Mouse (Mus musculus) left cerebral cortex, adult 9 months (tissue): ENCODE data around the gene Cacng7.

Source experiments
- DNase-seq, 2 experiments: peaks; one replicate each; pipeline ENCODE4 v3.0.0; 2022; ENCODE audit warnings: low spot score in 2 of 2

The Cacng7 gene

DNA sequence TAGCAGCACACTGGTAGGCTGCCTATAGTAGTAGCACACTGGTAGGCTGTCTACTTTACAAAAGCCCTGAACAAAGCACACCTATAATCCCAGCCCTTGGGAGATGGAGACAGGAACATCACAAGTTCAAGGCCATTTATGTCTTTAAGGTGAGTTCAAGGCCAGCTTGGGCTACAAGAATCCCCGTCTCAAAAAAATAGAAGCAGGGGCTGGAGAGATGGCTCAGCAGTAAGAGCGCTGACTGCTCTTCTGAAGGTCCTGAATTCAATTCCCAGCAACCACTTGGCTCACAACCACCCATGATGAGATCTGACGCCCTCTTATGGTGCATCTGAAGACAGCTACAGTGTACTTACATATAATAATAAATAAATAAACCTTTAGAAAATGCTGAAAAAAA, 12.5 kb downstream of the Cacng7 start:
- no peak for DNase-seq

DNA sequence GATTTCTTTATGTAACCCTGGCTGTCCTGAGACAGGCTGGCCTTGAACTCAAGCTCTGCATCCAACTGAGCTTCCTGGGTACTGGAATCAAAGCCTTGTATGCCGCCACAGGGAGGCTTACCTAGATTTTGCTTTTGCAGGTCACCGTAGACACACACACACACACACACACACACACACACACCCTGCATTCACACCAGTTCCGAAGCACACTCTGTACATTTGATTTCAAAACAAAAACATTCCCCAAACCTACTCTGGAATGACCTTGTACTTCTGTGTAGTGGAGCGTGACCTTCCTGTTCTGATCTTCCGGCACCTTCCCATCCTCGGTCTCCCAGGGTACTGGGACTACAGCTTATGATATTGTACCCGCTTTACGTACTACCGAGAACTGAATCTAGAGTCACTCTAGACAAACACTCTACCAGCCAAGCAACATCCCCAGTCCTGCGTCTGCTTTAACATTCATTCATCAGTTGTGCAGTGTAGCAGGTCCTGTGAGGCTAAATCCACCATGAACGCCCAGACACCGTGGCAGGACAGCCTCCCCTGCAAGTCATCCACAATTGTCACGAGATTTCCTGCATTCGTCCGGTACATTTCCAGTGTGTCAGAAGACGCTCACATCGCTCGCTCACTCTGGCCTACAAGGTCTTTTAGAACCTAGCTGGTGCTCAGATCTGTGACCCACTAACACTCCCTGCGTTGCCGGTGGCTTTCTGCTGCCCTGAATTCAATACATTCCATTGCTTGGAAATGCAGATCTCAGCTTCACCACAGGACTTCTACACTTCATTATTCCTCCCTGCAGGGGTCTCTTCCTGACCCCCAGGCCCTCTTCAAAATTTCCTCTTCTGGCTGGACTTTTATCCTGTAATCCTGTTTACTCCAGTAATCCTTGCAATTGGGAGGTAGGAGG, 14.9 kb downstream of the Cacng7 start:
- DNase-seq = no peak

DNA sequence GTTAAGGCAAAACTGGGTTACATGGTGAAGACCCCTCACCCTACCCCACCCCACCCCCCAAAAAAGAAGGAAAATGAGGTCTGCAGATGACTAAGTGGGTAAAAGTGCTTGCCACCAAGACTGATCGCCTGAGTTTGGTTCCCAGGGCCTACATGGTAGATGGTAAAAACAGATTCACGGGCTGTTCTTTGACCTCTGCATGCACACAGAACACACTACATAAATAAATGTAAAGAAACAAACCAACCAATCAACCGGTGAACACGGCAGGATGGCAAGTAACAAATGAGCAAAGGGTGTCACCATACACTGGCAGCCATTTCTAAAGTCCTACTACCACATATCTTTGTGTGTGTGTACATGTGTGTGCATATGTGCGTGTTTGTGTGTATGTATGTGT, 15.6 kb downstream of the Cacng7 start:
- DNase-seq = no peak

DNA sequence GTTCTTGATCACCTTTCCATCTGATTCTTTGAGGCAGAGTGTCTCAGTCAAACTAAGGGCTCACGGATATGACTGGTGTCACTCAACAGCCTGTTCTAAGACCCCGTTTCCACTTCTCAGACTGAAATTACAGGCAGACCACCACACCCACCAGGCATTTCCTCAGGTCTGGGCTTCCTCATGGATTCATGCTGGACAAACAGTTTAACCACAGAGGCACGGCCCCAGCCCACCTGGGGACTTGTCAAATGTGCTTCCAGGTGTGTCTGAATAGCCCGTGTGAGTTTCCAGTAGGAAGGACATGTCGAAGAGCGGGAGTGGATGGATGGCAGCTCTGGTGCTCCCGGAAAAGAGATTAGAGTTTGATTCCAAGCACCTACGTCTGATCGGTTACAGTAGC, 17.0 kb downstream of the Cacng7 start:
- DNase-seq = no peak

- no peak for DNase-seq
Observed at GRCm38 (mm10) chr7:3351536-3351935, 18.8 kb downstream of the Cacng7 start.

DNA sequence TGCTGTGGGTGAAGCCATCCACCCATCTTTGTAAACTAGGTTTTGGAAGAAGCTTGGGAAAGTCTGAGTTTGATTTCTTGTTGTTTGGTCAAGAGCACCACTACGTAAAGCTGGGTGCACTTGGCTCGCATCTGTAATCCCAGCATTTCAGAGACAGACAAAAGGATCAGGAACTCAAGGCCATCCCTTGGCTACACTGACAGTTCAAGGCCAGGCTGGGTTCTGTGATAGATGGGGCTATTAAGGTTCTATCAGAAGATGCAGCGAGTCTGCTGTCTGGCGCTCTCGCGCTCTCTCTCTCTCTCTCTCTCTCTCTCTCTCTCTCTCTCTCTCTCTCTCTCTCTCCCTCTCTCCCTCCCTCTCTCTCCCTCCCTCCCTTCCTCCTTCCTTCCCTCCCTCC, 22.1 kb downstream of the Cacng7 start:
- no peak for DNase-seq

- no peak for DNase-seq
Observed at GRCm38 (mm10) chr7:3360678-3361077, 27.9 kb downstream of the Cacng7 start.

DNA sequence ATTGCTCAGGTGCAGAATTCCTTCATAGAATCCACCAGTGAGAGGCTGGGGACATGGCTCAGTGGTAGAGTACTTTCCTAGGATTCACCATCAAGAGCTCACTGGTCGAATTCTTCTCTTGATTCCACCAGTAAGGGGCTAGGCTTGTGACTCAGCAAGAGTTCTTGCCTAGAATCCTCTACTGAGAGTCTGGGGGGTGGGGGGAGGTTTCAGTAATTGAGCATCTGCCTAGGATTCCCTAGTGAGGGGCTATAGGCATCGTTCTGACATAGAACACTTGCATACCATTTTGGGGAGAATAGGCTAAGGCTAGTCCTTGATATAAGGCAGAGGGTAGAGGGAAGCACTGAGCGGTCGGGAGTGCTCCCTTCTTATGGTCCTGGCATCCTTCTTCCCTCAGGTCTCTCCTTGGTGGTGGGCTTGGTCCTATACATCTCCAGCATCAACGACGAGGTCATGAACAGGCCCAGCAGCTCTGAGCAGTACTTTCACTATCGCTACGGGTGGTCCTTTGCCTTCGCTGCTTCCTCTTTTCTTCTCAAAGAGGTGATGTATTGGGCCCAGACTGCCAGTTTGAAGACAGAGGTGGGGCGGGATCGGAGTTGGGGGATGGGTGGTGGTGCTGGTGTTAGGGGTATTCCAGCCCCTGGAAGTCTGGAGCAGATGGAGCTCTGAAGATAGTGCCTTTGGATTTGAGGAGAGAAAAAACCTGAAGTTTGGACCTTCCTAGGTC, 33.0 kb downstream of the Cacng7 start:
- no peak for DNase-seq

GRCm38 (mm10) chr7:3366705-3367516, 34.2 kb downstream of the Cacng7 start:
- DNase-seq = no peak

- no peak for DNase-seq
Observed at GRCm38 (mm10) chr7:3367569-3367968, 34.8 kb downstream of the Cacng7 start.

DNA sequence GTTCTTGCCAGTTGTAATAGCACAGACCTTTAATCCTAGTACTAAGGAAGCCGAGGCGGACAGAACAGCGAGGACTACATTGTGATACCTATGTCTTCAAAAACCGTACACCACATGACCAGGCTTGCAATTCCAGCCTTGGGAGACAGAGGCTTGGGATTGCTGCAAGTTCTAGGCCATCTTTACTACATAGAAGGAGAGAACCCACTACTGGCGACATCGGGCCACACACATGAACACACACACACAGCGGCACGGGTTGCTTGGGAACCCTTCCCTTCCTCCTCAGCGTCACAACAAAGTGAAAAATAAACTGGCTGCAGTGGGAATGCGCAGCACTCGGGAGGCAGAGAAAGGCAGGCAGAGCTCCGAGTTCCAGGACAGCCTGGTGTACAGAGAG, 35.6 kb downstream of the Cacng7 start:
- no peak for DNase-seq

DNA sequence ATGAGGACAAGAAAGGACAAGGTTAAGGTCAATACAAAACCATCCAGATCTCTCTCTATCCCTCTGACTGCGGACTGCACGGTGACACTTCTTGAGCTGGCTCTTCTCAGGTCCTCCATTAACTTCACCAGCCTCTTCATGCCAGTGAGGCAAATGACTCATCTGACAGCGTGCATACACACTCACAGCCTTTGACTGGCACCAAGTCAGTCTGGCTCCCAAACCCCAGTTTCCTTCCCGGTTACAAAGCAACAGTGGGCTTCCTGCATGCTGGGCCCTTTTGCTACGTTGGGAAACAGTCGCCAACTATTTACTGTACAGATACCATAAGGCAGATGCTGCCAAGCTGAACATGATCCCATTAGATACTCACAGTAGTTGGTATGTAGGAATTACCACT, 36.4 kb downstream of the Cacng7 start:
- DNase-seq = no peak

- DNase-seq = no peak
Observed at GRCm38 (mm10) chr7:3370407-3370806, 37.7 kb downstream of the Cacng7 start.

DNA sequence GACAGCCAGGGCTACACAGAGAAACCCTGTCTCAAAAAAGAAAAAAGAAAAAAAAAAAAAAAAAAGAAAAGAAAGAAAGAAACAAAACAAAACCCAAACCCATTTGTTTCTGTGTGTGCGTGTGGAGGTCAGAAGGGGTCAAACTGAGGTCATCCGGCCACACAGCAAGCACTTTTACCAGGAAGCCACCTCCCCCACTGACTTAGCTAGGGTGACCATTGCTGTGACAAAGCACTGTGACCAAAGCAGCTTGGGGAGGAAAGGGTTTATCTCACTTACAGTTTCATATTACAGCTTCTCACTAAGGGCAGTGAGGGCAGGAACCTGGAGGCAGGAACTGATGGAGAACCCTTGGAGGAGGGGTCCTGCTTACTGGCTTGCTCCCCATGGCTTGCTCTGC, 39.6 kb downstream of the Cacng7 start:
- DNase-seq = no peak

DNA sequence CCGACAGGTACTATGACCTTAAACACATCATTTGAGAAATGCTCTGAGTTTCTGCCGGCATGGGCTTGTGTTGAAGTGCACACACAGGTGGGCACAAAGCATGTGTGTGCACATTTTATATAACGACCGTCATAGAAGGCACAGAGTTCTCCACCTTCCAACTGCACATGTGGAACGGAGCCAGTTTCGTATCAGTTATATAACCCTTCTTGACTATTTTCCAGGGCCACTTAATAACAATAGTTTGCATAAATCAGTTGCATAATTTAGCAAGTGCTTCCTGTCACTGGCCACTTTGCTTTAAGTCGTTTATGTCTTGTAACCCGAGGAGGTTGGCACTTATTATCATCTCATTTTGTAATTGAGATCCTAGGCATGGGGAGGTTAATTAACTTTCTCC, 41.0 kb downstream of the Cacng7 start:
- DNase-seq = no peak

DNA sequence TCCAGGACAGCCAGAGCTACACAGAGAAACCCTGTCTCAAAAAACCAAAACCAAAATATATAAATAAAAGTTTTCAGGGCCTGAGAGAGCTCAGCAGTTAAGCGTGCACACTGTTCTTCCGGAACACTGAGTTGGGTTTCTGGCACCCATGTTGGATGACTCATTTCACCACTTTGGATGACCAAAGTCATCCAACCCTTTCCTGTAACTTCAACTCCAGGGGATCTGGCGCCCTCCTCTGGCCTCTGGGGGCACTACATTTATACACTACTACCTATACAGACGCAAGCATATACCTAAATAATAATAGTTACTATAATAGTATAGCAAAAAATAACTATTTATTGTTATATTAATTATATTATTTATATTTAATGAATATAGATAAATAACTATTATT, 44.1 kb downstream of the Cacng7 start:
- DNase-seq = peak in 1 of 2 experiments; percentile 58

- DNase-seq = no peak
Observed at GRCm38 (mm10) chr7:3382123-3382522, 49.4 kb downstream of the Cacng7 start.

DNA sequence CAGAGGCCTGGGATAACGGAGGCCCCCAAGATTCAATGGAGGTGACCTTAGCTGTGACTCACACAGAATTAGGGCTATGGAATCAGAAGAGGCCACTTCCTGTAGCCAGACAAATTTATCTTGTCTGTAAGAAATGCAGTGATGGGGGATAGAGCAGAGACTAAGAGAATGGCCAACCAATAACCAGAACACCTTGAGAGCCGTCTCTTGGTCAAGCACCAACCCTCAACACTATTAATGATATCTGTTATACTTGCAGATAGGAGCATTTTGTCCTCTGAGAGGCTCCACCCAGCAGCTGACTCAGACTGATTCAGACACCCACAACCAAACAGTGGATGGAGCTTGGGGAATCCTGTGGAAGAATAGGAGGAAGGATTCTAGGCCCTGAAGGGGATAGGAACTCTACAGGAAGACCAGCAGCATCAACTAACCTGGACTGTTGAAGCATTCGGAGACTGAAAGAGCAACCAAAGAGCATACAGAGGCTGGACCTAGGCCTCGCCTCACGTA, 52.1 kb downstream of the Cacng7 start:
- no peak for DNase-seq

DNA sequence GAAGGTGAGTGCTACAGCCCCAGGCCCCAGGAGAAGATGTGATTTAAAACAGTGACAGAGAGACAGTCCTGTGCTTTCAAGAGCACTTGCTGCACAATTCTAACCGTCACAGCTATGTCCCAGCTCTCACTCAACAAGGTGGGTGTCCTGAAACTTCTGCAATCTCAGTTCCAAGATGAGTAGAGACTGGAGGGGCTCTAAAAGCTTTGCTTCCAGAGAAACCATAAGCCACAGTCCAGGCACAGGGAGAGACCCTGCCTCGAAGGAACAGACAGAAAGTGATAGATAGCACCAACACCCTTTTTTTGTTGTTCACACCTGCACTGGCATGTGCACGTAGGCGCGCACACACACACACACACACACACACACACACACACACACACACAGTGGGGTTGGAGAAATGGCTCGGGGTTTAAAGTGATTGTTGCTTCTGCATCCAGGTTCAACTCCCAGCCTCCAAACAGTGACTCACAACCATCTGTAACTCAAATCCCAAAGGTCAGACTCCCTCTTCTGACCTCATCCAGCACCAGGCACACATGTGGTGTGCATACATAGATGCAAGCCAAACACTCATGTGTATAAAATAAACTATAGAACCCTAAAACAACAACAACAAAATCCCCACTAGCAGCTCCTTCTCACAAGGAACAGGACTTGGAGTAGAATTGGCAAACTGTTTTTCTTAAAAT, 53.4 kb downstream of the Cacng7 start:
- no peak for DNase-seq

DNA sequence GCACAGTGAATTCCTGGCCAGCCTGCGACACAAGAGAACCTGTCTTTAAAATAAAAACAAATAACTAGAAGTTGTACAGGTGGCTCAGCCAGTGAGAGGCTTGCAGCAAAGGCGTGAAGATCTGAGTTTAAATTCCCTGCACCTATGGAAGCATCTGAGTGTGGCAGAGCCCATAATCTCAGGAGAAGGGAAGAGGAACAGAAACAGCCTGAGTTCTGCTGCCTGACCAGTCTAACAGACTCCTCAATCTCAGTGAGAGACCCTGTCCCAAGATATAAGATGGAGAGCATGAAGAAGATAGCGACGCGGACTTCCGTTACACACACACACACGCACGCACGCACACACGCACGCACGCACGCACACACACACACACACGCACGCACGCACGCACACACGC, 55.0 kb downstream of the Cacng7 start:
- DNase-seq = no peak

- no peak for DNase-seq
Observed at GRCm38 (mm10) chr7:3388885-3389284, 56.1 kb downstream of the Cacng7 start.
